Mouse (Mus musculus) hindlimb bud, embryonic 11.5 days (tissue): ENCODE data around the gene Olfr508.
"Not testable (repeated sequence)": the region's sequence is repeated elsewhere in the genome, so short reads cannot be mapped to it uniquely, and the experiment has no call there.

Source experiments
- DNase-seq: peaks from one replicate; pipeline ENCODE4 v3.0.0-alpha.2; 2012; ENCODE audit warnings: low read depth, low spot score; ENCODE audit errors: extremely low spot score

Olfr508 gene

GRCm38 (mm10) chr7:108629694-108630093, at the start of gene Olfr508:
Gene Olfr508, plus strand, starts transcription at chr7:108629994.
- no peak for DNase-seq

- DNase-seq: no peak
Observed at GRCm38 (mm10) chr7:108589797-108590196, 40.0 kb upstream of the Olfr508 start.

- not testable (repeated sequence) for DNase-seq
Observed at GRCm38 (mm10) chr7:108601916-108602315, 27.9 kb upstream of the Olfr508 start.

- DNase-seq: no peak
Observed at GRCm38 (mm10) chr7:108610487-108610886, 19.3 kb upstream of the Olfr508 start, which contains the start of gene Olfr506. Gene Olfr506, plus strand, starts transcription at chr7:108610787.

GRCm38 (mm10) chr7:108614110-108614509, 15.7 kb upstream of the Olfr508 start:
- no peak for DNase-seq

GRCm38 (mm10) chr7:108616781-108617180, 13.0 kb upstream of the Olfr508 start:
- DNase-seq: not testable (repeated sequence)

- DNase-seq: no peak
Observed at GRCm38 (mm10) chr7:108621514-108621913, 8.3 kb upstream of the Olfr508 start, which contains the start of gene Olfr507. Gene Olfr507, plus strand, starts transcription at chr7:108621814.

- no peak for DNase-seq
Observed at GRCm38 (mm10) chr7:108651806-108652205, 22.0 kb downstream of the Olfr508 start, which contains the start of gene Olfr509. Gene Olfr509, minus strand, starts transcription at chr7:108651906.

- DNase-seq: no peak
Observed at GRCm38 (mm10) chr7:108662419-108662818, 32.6 kb downstream of the Olfr508 start.

- no peak for DNase-seq
Observed at GRCm38 (mm10) chr7:108666118-108666517, 36.3 kb downstream of the Olfr508 start, which contains the start of gene Olfr510. Gene Olfr510, plus strand, starts transcription at chr7:108666418.

- no peak for DNase-seq
Observed at GRCm38 (mm10) chr7:108671058-108671457, 41.3 kb downstream of the Olfr508 start.

GRCm38 (mm10) chr7:108678886-108679285, 49.1 kb downstream of the Olfr508 start:
- no peak for DNase-seq
